Mouse (Mus musculus): ENCODE measurements around the gene Ccdc69.

DNA sequence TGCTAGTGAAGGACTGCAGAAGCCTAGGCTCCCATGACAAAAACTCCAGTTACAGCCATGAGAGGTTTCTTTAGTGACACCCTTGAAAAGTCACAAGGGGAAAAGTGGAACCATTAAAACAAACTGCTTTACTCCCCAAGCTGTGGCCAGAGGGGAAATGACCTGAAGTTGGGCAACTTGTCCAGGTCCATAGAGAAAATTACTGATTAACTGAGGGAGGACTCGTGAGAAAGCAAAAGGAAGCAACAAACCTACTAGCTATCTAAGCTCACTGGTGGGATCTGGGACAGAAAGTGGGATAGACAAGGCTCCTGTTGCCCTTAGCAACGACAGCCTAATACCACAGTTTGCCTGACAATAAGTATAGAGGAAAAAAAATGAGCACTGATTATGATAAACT is 49.4 kb downstream of the Ccdc69 start:
- TF ChIP-seq POLR2A (IDR thresholded peaks at IDR 0.05; ENCODE audit: insufficient read depth, low read depth, low read length), result no peak
- no peak for TF ChIP-seq CTCF (IDR thresholded peaks at IDR 0.05; ENCODE audit: insufficient read depth, low read depth, low read length)
